Mouse (Mus musculus) hindlimb bud, embryonic 11.5 days (tissue): ENCODE measurements around the gene Krtcap2.

ENCODE experiments used
- DNase-seq: peaks from one replicate; pipeline ENCODE4 v3.0.0-alpha.2; 2012; ENCODE audit warnings: low read depth, low spot score; ENCODE audit errors: extremely low spot score

Gene Krtcap2

DNA sequence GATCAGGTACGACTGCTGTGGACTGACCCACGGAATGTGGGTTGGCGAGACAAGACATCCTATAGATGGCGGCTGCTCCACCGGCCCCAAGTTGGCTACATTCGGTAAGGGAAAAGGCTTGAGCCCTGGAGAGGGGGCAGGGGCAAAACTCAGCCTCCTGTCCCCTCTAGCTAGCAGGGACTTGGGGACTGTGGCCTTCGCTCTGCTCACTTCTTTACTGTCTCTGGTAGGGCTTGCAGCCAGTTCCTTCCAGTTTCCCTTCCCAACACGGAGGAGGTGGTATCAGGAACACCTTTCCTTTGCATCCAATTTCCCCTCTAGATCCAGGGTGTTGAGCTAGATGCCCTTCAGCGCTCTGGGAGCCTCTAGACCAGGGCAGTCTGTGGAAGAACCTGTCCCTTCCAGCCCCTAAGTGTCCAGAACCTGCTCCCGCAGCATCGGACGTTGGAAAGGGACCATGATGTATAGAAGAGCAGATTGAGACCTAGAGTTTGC lies 20.4 kb upstream of the Krtcap2 start:
- DNase-seq, result no peak

DNA sequence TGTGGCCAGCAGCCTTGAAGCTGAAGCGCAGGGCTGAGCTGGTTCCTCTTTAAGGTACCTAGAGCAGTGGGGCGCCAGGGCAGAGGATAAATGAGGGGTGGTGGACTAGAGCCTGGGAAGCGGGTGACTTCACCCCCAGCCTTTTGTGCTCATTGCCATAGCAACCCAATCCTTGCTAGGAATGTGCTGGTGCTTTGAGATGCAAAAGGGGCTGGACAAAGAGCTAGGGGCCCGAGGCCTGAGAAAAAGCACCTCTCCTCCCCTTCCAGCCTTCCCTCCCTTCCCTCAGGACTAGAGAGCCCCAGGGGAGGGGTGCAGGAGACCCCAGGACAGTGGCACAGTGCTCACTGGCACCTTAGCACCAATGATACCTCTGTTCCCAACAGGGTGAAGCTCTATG lies 19.8 kb upstream of the Krtcap2 start:
- DNase-seq, result no peak

DNA sequence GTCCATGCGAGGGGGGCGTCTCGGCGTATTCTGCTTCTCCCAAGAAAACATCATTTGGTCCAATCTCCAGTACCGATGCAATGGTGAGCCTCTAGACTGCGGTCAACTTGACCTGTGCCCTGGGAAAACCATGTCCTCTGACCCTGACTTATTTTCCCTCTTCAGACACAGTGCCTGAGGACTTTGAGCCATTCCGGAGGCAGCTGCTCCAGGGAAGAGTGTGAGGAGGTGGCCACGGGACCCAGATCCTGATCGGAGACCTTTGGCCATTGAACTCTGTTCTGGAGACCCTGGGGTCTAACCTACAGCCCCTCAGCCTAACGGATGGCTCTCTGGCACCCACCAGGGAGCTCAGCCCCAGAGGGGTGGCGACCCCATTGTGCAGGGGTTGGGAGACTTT lies 19.4 kb upstream of the Krtcap2 start:
- no peak for DNase-seq

DNA sequence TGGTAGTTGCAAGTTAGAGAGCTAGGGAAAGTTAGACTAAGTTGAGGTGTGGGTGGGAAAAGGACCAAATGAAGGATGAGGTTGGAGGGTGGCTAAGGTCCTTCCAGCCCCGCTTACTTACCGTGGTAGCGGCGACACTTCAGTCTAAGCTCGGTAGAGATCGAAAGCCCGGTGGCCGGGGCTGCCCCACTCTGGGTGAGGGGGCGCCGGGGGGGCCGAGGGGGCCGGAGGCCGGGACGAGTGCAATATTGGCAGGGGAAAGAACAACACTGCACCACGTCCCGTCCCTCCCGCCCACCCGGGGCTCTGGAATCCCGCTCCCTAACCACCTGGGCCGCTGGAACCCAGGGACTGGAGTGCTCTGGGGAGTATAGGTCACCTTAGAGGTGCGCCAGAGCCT lies 18.9 kb upstream of the Krtcap2 start, which contains the start of gene Mtx1:
Mtx1 (minus strand) TSS at position 189 of the 400 bp plus-strand sequence.
- no peak for DNase-seq

DNA sequence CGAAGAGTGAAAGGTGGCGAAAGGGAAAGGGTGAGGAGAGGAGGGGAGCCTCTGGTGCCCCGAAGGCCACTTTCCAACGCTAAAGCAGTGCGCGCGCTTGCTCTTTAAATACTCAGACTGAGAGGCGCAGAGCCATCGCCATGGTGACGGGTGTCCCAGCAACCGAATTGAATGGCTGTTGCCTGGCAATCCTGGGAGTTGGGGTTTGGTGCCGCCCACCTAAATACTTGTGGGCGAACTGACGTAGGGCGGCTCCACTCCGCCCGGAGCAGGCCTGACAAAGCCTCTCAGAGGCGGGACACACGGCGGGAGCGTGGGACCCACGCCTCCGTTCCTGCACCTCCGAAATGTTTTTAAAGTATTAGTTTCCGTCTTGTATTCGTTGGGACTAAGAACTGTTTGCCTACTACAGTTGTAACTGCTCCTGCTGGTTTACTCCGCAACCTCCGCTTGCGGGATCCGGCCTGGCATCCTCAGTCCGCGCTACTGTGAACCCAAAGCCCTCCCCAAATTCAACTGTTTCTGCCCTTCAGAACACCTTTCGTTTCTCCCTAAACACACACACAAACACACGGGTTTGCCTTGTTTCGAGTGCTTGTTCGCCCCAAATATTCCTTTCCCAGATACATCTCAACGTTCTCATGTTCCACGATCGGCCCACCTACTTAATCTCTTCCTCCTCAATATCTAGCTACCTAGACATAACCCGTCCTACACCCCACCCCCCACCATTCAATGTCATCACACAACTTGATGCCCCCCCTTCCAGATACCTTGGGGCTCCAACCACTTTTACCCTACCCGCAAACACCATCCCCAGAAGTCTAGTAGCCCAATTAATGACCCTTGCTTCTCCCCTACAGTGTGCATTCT lies 18.2 kb upstream of the Krtcap2 start:
- DNase-seq, result peak; percentile 83

DNA sequence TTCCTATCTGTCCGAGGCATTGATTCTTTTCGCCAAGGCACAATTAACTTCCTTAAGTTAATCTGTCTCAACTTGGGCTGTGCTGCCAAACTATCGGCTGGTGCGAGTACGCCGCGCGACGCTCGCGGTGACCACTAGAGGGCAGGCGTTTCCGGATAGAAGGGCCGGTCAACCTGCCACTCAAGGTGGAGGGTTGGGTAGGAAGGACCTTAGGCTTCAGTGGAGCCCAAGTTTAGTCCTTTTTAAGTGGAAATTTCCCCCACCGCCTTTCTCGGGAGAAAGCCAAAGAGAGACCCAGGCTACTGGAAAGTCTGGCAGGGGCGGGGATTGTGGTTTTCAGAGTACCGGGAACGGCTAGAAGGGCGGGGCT lies 17.6 kb upstream of the Krtcap2 start:
- peak; percentile 66 for DNase-seq

DNA sequence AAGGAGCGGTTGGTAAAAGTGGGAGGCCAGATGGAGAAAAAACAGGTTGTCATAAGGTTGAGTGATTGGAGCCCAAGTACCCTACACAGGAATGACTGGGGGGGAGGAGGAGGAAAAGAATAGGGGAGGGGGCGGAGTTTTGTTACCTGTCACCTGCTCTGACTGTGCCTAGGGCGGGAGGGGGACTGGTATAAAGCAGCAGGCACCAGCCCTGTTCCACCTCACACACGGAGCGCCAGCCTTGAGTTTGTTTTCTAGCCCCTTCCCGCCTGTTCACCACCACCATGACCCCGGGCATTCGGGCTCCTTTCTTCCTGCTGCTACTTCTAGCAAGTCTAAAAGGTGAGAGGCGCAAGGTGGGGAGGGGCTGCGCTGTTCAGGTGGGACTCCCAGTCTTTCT lies 16.9 kb upstream of the Krtcap2 start, which contains the start of gene Muc1:
Muc1 (plus strand) TSS at position 222 of the 400 bp plus-strand sequence.
- DNase-seq, result no peak

DNA sequence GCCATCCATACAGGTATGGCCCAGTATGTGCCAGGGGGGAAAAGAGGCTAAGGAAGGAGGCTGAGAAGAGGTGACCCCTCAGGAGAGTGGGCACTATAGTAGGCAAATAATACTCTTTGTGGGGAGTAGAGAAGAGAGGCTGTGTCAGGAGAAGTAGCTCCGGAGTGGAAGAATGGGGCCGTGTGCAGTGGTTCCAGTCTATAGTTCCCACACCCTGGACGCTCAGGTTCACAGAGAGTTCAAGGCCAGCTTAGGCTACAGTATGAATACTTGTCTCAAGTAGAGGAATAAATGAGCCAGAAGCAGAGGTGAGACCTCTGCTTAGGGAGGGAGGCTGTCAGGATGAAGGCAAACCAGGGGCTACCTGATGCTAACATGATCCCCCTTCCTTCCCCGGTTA lies 16.5 kb upstream of the Krtcap2 start:
- no peak for DNase-seq

DNA sequence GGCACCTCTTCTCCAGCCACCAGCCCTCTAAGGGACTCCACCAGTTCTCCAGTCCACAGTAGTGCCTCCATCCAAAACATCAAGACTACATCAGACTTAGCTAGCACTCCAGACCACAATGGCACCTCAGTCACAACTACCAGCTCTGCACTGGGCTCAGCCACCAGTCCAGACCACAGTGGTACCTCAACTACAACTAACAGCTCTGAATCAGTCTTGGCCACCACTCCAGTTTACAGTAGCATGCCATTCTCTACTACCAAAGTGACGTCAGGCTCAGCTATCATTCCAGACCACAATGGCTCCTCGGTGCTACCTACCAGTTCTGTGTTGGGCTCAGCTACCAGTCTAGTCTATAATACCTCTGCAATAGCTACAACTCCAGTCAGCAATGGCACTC lies 15.2 kb upstream of the Krtcap2 start:
- no peak for DNase-seq

DNA sequence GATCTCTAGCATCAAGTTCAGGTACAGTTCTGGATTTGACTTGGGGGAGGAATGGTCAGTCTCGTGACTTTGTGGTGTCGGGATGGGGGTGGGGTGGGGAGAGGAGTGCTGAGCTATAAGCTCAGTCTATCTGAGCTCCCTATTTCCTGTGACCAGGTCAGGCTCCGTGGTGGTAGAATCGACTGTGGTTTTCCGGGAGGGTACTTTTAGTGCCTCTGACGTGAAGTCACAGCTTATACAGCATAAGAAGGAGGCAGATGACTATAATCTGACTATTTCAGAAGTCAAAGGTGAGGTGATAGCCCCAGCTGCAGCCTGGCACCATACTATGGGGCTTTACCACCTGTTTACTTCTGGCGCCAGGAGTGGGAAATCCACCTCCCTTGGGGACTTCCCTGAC lies 14.4 kb upstream of the Krtcap2 start:
- no peak for DNase-seq

DNA sequence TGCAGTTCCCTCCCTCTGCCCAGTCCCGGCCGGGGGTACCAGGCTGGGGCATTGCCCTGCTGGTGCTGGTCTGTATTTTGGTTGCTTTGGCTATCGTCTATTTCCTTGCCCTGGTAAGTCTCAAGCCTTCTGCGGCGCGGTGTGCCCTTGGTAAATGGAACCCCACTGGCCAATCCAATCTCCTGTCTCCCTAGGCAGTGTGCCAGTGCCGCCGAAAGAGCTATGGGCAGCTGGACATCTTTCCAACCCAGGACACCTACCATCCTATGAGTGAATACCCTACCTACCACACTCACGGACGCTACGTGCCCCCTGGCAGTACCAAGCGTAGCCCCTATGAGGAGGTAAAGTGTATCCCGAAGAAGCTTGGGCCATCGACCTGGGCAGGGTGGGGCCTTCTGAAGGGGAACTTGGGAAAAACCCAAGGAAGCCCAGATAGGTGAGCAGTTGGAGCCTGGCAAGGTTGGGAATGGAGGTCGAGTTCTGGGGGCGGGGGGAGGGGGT lies 13.9 kb upstream of the Krtcap2 start:
- DNase-seq, result no peak

DNA sequence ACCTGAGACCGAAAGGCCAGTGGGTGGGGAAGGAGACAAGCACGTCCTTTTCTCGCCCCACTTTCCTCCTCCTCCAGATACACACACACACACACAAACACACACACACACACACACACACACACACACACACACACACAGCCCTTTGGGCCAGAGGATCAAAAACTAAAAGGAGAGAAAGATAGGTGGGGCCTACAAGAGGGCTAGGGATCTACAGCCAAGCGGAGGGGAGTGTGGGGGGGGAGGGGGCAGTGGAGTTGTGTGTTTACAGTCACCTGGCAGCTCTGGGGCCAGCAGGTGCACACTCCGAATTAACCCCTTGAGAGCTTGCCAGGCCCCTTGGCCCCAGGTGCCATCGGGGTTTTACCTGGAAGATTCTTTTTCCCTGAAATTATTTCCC lies 13.2 kb upstream of the Krtcap2 start:
- no peak for DNase-seq

DNA sequence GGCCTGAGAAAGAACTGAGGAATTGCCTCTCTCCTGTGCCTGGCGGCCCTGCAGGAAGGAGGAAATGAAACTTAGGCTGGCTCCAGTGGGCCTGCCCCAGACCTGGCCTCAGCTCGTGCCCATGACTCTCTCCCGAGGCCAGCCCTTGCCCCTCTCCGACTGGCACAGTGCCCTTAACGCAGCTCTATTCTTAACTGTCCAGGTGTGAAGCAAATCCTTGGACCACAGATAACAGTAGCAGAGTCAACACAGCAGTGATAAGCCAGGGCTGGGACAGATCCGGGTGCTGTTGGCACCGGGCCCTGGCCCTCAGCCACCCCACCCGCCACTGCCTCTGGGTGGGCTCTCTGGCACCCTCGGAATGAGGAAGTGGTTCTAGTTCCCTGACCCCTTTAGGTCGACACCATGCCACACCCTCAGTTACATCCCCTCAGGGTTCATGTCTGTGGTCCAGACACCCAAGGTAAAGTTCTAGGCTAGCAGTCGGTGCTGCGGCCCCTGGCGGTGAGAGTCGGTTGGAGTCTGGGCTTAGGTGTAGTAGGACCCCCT lies 12.1 kb upstream of the Krtcap2 start:
- no peak for DNase-seq

DNA sequence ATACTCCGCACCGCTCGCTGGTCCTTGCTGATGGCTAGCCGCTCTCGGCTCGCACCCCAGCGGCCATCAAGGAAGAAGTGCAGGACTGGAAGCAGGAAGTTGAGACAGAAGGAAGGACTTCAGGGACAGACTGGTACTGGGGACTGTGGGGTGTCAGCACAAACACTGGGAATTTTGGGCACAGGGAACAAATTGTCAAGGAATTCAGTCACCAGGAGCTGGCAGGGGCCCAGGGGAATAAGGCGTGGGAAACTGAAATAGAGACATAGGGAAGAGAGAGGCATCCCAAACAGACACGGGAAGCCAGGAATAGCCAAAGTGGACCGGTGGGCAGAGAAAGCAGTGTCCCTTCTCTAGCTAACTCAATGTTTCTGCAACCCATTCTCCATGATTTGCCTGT lies 9.2 kb upstream of the Krtcap2 start:
- no peak for DNase-seq

DNA sequence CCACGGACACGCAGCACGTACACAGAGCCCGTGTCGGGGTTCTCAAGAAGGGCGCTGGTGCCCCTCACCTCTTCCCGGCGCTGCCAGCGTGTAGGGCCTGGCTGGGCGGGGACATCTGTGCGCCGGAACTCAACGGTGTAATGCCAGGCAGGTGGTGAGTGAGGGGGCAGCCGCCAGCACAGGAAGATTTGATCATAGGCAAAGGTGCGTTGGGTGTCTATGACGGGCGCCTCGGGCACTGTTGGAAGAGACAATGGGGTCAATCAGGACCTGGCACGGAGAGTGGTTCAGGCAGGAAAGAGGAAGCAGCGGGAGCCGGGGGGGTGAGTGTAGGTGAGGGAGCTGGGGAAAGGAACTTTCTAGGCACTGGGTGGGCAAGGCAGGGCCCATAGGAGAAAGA lies 8.1 kb upstream of the Krtcap2 start:
- no peak for DNase-seq

DNA sequence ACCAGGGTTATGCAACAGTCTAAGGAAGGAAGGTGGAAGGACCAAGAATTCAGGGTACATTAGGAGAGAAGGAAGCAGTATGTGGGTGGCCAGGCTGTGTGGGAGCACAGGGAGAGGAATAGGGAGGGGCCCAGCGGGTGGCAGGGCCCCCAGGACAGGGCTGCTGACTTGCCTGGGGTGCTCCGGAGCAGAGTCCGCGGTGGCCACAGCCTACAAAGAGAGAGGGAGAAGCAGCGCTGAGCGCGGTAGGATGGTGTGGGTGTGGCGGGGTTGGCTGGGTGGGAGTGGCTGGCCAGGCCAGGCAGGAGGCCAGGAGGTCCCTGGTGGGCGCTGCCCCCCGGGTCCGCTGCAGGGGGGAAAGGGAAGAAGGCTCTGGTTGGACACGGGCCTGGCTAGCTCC lies 7.3 kb upstream of the Krtcap2 start:
- DNase-seq, result no peak

DNA sequence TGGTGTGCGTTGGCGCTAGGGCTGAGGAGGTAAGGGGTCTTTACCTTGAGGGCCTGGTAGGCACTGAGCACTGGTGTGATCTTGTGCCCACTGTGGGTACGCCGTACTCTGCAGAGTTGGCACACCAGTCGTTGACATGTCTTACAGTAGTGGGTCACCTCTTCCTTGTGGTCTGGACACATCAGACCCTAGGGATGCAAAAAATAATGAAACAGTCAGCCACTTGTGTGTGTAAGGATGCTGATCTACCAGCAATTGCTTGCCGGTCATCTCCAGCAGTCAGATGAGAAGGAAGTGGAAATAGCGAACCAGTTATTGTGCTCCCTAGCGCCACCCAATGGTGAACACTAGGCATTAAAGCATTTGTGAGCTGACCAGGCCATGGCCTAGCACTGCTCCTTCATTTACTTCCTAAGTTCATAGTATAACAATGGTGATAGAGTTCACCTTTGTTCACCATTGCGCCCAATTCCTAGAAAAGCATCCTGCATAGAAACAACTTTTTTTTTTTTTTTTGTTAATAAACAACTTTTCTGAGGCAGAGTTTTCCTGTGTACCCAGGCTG lies 3.4 kb upstream of the Krtcap2 start:
- DNase-seq, result no peak

DNA sequence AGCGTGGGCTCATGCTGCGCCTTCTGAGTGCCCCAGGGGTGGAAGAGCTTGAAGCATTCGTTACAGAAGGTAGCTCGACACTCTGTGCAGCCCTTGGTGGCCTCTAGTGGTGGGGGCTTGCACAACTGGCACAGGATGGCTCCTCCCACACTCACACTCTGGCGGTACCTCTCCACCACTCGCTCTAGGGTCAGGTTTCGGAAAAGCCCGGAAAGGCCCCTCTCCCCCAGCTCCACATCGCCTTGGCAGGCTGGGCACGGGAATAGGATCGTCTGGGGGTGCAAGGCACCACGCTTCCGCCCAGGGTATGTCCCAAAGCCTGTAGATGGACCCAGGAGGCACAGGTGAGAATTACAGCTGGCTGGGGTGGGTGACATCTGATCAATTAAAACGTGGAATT lies 2.2 kb upstream of the Krtcap2 start:
- no peak for DNase-seq

DNA sequence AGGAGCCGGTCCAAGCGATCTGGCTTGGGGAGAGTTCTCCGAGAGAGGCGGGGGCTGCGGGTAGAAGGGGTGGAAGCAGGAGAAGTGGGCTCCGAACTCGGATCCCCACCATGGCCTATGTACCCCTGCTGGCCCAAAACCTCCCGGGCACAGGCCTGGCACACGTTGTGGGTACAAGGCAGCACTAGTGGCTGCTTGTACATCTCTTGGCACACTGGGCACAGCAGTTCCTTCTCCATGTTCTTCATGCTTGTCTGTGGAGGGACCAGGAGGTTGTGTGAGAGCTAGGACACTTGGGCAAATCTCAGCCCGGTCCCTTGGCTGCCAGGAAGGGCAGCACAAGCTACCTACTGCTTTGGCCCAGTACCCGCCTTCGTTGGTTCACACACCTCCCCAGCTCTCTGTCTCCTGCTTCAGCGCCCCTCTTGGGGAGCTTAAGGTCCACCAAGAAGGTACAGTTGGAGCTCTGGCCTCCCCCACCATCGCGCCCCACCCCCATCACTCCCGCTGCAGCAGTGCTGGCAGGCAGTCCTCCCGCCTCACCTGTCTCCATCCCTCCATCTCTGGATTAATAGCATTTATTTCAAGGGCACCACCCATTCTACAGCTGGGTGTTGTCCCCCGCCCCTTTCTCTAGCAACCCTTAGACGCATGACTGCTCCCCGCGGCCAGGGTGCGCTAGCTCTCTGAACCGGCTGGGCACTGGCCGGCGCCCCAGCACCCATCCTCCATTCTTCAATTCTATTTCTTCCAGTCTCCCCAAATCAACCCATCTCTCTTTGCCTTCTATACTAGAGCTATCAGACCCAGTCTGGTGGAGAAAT lies 1.4 kb upstream of the Krtcap2 start:
- DNase-seq, result no peak

DNA sequence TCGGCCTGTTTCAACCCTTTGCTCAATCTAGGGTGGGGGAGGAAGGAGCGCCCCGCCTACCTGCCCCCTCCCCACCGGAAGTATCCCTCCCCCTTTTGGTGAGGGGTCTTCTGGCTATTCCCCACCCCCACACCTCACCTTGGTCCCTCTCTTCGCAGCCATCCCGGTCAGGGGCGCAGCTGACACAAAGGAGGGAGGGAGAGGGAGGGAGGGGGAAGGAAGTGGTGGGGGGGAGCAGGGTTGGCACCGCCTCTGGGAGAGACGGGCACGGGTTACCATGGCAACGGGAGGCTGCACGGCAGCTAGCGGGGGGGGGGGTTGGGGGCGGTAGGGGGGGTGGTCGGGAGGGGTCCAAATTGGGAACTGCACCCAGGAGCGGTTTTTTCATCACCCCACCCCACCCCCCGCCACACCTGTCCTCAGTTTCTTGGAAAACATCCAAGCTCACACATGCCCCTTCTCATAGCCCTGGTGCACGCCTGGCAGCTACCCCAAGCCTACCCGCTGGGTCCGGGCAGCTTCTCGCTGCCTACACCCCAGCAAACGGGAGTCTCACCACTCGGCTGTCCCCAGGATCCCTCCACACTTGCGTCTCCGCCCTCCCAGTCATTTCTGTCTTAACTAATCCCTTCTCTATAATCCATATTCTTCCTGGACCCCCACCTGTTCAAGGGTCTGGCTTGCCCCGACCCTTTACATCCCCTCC lies 631 bp upstream of the Krtcap2 start:
- DNase-seq, result no peak
